Mouse (Mus musculus): ENCODE data around the gene Cox14.

Gene Cox14

DNA sequence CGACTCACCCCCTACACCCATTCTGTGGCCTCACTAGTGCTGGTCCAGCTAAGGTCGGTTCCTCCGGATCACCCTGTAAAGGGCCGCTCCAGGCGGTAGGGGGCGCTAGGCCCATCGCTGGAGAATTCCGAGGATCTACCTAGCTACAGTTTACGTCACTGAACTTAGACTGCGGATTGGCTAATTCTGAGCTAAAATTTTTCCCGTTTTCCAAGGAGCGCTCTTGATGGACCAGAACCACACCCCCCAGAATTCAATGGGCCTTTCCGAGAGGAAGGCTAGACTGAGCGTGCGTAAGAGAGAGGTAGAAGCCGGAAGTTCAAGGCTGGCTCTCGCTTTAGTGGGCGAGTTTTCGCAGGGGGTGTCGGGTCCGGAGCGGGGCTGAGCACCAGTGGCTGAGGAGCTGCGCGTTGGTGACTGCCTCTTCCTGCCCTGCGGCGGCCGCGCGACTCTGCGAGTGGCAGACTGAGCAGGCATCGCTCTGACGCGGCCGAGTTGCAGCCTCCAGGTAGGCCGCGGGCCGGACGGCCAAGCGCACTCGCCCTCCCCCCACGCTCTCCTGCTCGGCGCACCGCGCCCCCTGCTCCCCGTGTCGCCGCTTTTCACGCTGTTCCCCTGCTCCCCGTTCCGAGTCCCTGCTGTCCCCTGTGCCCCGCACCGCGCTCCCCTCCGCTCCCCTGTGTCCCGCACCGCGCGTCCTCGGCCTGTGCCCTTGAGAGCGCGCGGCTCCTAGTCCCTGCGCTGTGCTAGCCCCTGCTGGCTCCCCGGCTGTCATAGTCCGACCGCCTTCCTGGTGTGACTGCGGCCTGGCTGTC lies at the start of gene Cox14:
TSS of gene Cox14 (plus strand) at position 278 of the 815 bp plus-strand sequence.
- under 1% methylated on average over 68 of the region's 68 CpGs for WGBS

GRCm38 (mm10) chr15:99677089-99677488 lies 48.3 kb upstream of the Cox14 start:
- 39% methylated on average over 8 of the region's 8 CpGs for WGBS

DNA sequence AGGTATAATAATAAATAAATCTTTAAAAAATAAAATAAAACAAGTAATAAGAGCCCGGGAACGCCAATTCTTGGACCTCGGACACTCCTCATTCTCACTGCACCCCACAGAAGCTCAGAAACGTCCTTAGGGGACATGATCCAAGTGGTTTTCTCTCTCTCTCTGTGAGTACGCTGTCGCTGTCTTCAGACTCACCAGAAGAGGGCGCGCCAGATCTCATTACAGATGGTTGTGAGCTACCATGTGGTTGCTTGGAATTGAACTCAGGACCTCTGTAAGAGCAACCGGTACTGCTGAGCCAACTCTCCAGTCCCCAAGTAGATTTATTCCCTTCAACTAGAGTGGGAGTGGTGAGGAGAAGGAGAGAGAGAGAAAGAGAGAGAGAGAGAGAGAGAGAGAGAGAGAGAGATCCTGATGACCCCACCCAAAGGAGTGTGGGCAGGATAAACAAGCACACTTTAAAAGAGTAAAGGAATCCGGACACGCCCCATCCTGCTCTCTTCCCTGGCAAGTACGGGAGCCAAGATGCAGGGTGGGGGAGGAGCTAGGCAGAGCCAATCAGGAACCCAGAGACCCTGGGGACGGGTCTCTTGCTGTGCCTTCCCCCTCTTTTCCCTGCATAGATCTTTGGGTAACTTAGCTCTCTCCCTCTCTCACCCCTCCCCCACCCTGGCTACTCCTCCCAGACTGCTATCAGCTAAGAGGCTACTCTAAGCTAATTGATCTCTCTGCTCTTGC lies 47.2 kb upstream of the Cox14 start:
- WGBS = 31% methylated on average over 13 of the region's 13 CpGs

DNA sequence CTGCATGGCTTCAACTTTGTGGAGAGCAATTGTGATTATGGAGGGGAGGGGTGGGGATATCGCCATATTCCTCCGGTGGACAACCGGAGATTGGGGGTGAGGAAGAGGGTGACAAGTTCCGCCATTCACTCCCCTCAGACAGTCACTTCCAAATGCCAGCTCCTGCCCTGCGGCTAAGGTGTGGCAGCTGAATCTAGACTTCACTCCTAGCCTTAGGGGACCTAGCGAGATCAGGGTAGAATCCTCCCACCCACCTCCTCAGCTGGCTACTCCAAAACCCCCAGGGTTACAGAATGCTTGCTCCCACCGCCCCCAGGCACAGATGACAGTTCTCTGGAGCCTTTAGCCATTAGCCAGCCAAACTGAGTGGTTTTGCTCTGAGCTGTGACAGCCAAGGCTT lies 46.4 kb upstream of the Cox14 start:
- 87% methylated on average over 7 of the region's 7 CpGs for WGBS

- WGBS = 94% methylated on average over 7 of the region's 7 CpGs
Measured at GRCm38 (mm10) chr15:99682880-99683279, 42.5 kb upstream of the Cox14 start.

DNA sequence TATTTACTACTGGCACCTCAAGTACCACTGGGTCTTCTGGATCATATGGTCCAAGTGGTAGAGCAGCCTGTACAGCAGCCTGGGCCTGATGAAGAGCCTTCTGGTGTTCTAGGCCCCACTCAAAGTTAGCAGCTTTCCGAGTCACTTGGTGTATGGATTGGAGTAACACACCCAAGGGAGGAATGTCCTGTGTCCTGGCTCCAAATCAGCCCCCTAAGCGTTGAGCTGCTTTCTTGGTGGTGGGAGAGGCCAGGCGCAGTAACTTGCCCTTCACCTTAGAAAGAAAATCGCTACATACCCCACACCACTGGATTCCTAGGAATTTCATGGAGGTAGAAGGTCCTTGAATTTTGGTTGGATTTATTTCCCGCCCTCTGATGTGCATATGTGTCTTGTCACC lies 41.3 kb upstream of the Cox14 start:
- 96% methylated on average over 5 of the region's 5 CpGs for WGBS

DNA sequence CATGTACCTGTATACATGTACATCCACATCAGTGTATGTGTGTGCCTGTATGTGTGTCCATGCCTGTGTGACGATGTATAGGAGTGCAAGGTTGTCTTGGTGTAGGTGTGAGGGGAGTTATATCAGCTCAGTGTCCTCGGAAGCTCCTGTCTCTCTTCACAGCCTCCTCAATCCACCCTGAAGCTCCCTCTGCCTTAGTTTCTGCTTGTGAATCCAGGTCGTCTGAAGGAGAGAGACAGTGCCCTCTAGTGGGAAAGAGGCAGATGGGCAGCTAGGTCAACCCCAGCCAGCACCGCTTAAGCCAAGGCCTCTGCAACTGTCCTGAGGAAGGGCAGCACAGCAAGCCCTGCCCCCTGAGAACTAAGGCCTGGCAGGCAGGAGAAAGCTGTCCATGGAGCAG lies 36.7 kb upstream of the Cox14 start:
- 3% methylated on average over 4 of the region's 4 CpGs for WGBS

DNA sequence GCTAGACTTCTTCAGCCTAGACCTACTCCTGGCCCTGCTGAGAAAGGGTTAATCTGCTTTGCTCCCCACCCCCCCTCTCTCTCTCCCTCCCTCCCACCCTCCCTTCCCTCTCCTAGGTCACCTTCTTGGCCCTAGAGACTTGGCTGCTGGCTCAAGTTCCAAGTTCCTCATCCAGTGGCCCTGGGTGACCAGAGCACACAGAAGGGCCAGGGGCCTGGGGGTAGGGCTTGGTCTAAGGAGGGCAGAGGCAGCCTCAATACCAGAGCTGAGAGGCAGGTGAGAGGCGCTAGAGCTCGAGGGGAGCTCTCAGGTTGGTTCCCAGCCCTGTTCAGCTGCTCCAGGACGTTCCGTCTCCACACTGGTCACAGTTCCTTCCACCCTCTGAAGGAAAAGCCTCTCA lies 34.5 kb upstream of the Cox14 start:
- 58% methylated on average over 4 of the region's 4 CpGs for WGBS

GRCm38 (mm10) chr15:99691976-99692375 lies 33.4 kb upstream of the Cox14 start:
- WGBS = 57% methylated on average over 9 of the region's 9 CpGs

GRCm38 (mm10) chr15:99697309-99697708 lies 28.1 kb upstream of the Cox14 start:
- WGBS = 72% methylated on average over 2 of the region's 2 CpGs

DNA sequence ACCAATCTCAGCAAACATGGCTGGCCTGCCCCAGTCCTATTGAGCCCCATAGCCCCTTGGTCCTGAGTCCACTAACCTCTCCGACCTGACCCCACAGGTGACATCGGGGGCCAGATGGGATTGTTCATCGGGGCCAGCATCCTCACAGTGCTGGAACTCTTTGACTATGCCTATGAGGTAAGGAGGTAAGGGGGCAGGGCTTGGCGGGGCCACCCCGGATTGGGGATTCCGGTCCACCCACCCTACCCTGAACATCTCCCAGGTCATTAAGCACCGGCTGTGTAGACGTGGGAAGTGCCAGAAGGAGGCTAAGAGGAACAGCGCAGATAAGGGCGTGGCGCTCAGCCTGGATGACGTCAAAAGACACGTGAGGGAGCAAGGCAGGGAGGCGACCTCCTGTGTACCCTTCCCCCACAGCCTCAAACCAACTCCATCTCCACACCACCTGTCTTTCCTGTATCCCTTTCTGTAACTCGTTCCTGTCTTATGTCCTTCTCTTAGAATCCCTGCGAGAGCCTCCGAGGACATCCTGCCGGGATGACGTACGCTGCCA lies 26.8 kb upstream of the Cox14 start:
- WGBS = 38% methylated on average over 20 of the region's 20 CpGs

GRCm38 (mm10) chr15:99699715-99700114 lies 25.7 kb upstream of the Cox14 start:
- WGBS = 73% methylated on average over 10 of the region's 10 CpGs

- WGBS = 84% methylated on average over 18 of the region's 18 CpGs
Measured at GRCm38 (mm10) chr15:99700219-99701106, 25.0 kb upstream of the Cox14 start.

DNA sequence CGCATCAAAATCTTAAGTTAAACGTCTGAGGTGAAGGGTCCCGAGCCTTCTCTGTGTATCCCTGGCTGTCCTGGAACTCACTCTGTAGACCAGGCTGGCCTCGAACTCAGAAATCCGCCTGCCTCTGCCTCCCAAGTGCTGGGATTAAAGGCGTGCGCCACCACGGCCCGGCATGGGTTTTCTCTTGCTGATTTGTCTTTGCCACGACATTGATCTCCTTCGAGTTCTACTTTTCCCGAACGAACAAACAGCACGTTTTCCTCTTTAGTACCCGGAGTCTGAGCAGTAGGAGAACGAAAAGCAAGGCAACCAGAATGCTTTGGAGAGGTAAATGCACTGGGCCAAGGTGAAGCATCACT lies 23.8 kb upstream of the Cox14 start:
- WGBS = 34% methylated on average over 16 of the region's 16 CpGs

GRCm38 (mm10) chr15:99701999-99702900 lies 23.2 kb upstream of the Cox14 start, which contains the start of gene Smarcd1:
Gene Smarcd1 (plus strand): TSS chr15:99702129.
- under 1% methylated on average over 71 of the region's 71 CpGs for WGBS

DNA sequence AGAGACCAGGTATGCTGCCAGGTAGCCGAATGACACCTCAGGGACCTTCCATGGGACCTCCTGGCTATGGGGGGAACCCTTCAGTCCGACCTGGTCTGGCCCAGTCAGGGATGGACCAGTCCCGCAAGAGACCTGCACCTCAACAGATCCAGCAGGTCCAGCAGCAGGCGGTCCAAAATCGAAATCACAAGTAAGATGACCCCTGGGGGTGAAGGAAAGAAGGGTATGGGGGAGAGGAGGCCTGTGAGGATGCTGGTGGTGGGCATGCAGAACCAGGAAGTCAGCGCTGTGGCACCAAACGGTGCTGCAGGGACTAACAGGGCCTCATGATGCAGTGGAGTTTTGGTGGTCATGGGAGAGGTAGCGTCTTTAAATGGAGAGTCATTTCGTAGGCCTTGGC lies 22.3 kb upstream of the Cox14 start:
- 47% methylated on average over 9 of the region's 9 CpGs for WGBS

DNA sequence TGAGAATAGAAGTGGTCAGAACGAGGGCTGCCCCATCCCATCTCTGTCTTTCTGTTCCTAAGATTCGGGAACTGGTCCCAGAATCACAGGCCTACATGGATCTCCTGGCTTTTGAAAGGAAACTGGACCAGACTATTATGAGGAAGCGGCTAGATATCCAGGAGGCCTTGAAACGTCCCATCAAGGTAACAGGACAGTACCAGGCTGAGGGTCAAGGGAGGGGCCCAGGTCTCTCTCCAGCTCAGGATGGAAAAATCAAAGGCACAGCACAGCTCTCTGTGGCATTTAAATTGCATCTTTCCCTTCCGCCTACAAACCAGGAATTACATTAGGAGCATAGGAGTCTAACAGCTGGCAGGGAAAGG lies 21.8 kb upstream of the Cox14 start:
- WGBS = 33% methylated on average over 5 of the region's 5 CpGs

GRCm38 (mm10) chr15:99704041-99704681 lies 21.3 kb upstream of the Cox14 start:
- 10% methylated on average over 23 of the region's 23 CpGs for WGBS

- WGBS = 20% methylated on average over 7 of the region's 7 CpGs
Measured at GRCm38 (mm10) chr15:99704881-99705280, 20.5 kb upstream of the Cox14 start.

DNA sequence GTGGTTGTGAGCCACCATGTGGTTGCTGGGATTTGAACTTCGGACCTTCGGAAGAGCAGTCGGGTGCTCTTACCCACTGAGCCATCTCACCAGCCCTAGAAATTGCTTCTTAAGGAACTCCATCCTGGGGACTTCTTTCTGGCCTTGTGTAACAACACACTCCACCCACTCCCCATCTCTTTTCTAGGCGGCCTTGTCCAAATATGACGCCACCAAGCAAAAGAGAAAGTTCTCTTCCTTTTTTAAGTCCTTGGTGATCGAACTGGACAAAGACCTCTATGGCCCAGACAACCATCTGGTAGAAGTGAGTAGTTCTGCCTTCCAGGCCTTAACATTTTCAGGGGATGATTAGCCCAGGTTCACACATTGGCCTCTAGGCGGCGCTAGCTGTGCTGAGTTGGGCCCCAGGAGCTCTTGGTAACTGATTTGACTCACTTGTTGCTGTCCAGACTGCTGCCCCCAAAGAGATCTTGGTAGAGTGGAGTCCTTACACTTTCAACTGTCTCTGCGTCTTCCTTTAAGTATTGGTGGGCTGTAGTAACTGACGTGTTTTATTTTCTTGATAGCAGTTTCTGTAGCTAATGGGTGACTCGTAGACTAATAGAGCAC lies 19.9 kb upstream of the Cox14 start, which contains the start of gene Gm17349:
TSS of gene Gm17349 (minus strand) at position 51 of the 609 bp plus-strand sequence.
- WGBS = 45% methylated on average over 11 of the region's 11 CpGs
